Mouse (Mus musculus) embryonic facial prominence, embryonic 10.5 days (tissue): ENCODE measurements around the gene Prm2. TPM values are rescaled to one million over a fixed set of nuclear protein-coding genes. Genes with fewer than 3 reads are reported as not detected.

ENCODE experiments used
- DNase-seq: peaks from one replicate; pipeline ENCODE4 v3.0.0-alpha.2; 2017; ENCODE audit warnings: low spot score
- H3K27ac ChIP-seq: fragments of 300-500 bp; sonication (generic); replicated peaks from 2 replicates; pipeline ENCODE4 v1.5.1; 2016; ENCODE audit warnings: mild to moderate bottlenecking
- H3K27me3 ChIP-seq: fragments of 300-500 bp; sonication (generic); replicated peaks from 2 replicates; pipeline ENCODE4 v1.6.1; 2016; ENCODE audit warnings: low read depth, mild to moderate bottlenecking; ENCODE audit not compliant: poor library complexity, severe bottlenecking
- H3K36me3 ChIP-seq: fragments of 300-500 bp; sonication (generic); replicated peaks from 2 replicates; pipeline ENCODE4 v1.6.1; 2016; ENCODE audit warnings: mild to moderate bottlenecking, moderate library complexity
- H3K4me1 ChIP-seq: fragments of 300-500 bp; sonication (generic); 2 replicates; pipeline ENCODE4 v1.6.1; 2016
- H3K4me3 ChIP-seq: fragments of 300-500 bp; sonication (generic); 2 replicates; pipeline ENCODE4 v1.5.1; 2016; ENCODE audit warnings: mild to moderate bottlenecking, moderate library complexity
- H3K9me3 ChIP-seq: fragments of 300-500 bp; sonication (generic); 2 replicates; pipeline ENCODE4 v1.6.1; 2016; ENCODE audit warnings: mild to moderate bottlenecking
- WGBS: fragments of 180-500 bp; shearing (Covaris S2); methylation state at CpG from one replicate; pipeline ENCODE4 v1.1.7; 2016; 5-methylcytosine and 5-hydroxymethylcytosine counted together
- polyA plus RNA-seq: library from polyadenylated mRNA; unstranded; fragments of >200 nt; fragmentation: Nextera tagmentation; extraction: Ambion mirVana; gene quantifications from 2 replicates; pipeline ENCODE4 v1.2.1, GENCODE M21; 2016

Gene Prm2
- polyA plus RNA-seq, 1 experiment from 2014 or later: not detected

- H3K36me3 ChIP-seq: no peaks in the 10 kb centered on the region
- 47% methylated on average over 4 of the region's 4 CpGs for WGBS
- no peak overlapping the region for H3K4me3 ChIP-seq
- no peaks in the 10 kb centered on the region for H3K9me3 ChIP-seq
- no peak overlapping the region for H3K27ac ChIP-seq
- H3K4me1 ChIP-seq: peaks cover 21% of the 10 kb centered on the region
- DNase-seq: peak; percentile 67
- peaks cover 7% of the 10 kb centered on the region; the same call in 1 of the 2 replicates for H3K27me3 ChIP-seq
Measured at GRCm38 (mm10) chr16:10767158-10767557, 28.8 kb downstream of the Prm2 start.

GRCm38 (mm10) chr16:10764323-10764722 is 31.6 kb downstream of the Prm2 start:
- 80% methylated on average over 2 of the region's 2 CpGs for WGBS
- peaks cover 2% of the 10 kb centered on the region; the same call in 1 of the 2 replicates for H3K27me3 ChIP-seq
- no peak overlapping the region for H3K27ac ChIP-seq
- no peaks in the 10 kb centered on the region for H3K36me3 ChIP-seq
- no peak for DNase-seq
- no peak overlapping the region for H3K4me3 ChIP-seq
- H3K9me3 ChIP-seq: no peaks in the 10 kb centered on the region
- H3K4me1 ChIP-seq: peaks cover 10% of the 10 kb centered on the region

GRCm38 (mm10) chr16:10763540-10764264 is 32.2 kb downstream of the Prm2 start:
- no peaks in the 10 kb centered on the region for H3K36me3 ChIP-seq
- no peak overlapping the region for H3K27ac ChIP-seq
- H3K27me3 ChIP-seq: no peaks in the 10 kb centered on the region; the same call in 1 of the 2 replicates
- H3K9me3 ChIP-seq: no peaks in the 10 kb centered on the region
- no peak for DNase-seq
- peaks cover 8% of the 10 kb centered on the region for H3K4me1 ChIP-seq
- 63% methylated on average over 6 of the region's 6 CpGs for WGBS
- no peak overlapping the region for H3K4me3 ChIP-seq

GRCm38 (mm10) chr16:10762569-10763180 is 33.3 kb downstream of the Prm2 start:
- 76% methylated on average over 5 of the region's 5 CpGs for WGBS
- no peak overlapping the region for H3K27ac ChIP-seq
- DNase-seq: no peak
- peaks cover 8% of the 10 kb centered on the region for H3K4me1 ChIP-seq
- no peak overlapping the region for H3K4me3 ChIP-seq
- no peaks in the 10 kb centered on the region for H3K36me3 ChIP-seq
- no peaks in the 10 kb centered on the region; the same call in 1 of the 2 replicates for H3K27me3 ChIP-seq
- no peaks in the 10 kb centered on the region for H3K9me3 ChIP-seq

- H3K27me3 ChIP-seq: no peaks in the 10 kb centered on the region; the same call in 1 of the 2 replicates
- peaks cover 8% of the 10 kb centered on the region for H3K4me1 ChIP-seq
- DNase-seq: no peak
- no peaks in the 10 kb centered on the region for H3K9me3 ChIP-seq
- no peaks in the 10 kb centered on the region for H3K36me3 ChIP-seq
- H3K4me3 ChIP-seq: no peak overlapping the region
- H3K27ac ChIP-seq: no peak overlapping the region
- 59% methylated on average over 8 of the region's 8 CpGs for WGBS
Measured at GRCm38 (mm10) chr16:10761182-10761581, 34.8 kb downstream of the Prm2 start.

GRCm38 (mm10) chr16:10756168-10756567 is 39.8 kb downstream of the Prm2 start:
- DNase-seq: no peak
- no peak overlapping the region for H3K27ac ChIP-seq
- no peaks in the 10 kb centered on the region for H3K9me3 ChIP-seq
- no peaks in the 10 kb centered on the region for H3K36me3 ChIP-seq
- no peaks in the 10 kb centered on the region; the same call in 1 of the 2 replicates for H3K27me3 ChIP-seq
- 76% methylated on average over 6 of the region's 6 CpGs for WGBS
- H3K4me1 ChIP-seq: peaks cover 9% of the 10 kb centered on the region
- no peak overlapping the region for H3K4me3 ChIP-seq

- Histone ChIP-seq H3K27ac (no peak overlapping the region), H3K36me3 (no peaks in the 10 kb centered on the region), H3K27me3 (no peaks in the 10 kb centered on the region; the same call in 1 of the 2 replicates), H3K4me3 (no peak overlapping the region), H3K9me3 (no peaks in the 10 kb centered on the region), H3K4me1 (peaks cover 5% of the 10 kb centered on the region; the same call in 1 of the 2 replicates)
- 81% methylated on average over 3 of the region's 3 CpGs for WGBS
- no peak for DNase-seq
Measured at GRCm38 (mm10) chr16:10754521-10755296, 41.2 kb downstream of the Prm2 start.

GRCm38 (mm10) chr16:10749824-10750223 is 46.1 kb downstream of the Prm2 start:
- no peaks in the 10 kb centered on the region for H3K27me3 ChIP-seq
- 72% methylated on average over 7 of the region's 7 CpGs for WGBS
- no peak overlapping the region; the same call in 1 of the 2 replicates for H3K27ac ChIP-seq
- no peaks in the 10 kb centered on the region for H3K36me3 ChIP-seq
- H3K4me3 ChIP-seq: no peak overlapping the region
- H3K9me3 ChIP-seq: no peaks in the 10 kb centered on the region
- DNase-seq: no peak
- peaks cover 13% of the 10 kb centered on the region; the same call in 1 of the 2 replicates for H3K4me1 ChIP-seq

- no peaks in the 10 kb centered on the region for H3K9me3 ChIP-seq
- H3K27ac ChIP-seq: no peak overlapping the region; the same call in 1 of the 2 replicates
- H3K4me3 ChIP-seq: no peak overlapping the region
- 79% methylated on average over 7 of the region's 7 CpGs for WGBS
- no peaks in the 10 kb centered on the region for H3K36me3 ChIP-seq
- no peak for DNase-seq
- peaks cover 15% of the 10 kb centered on the region; the same call in 1 of the 2 replicates for H3K4me1 ChIP-seq
- H3K27me3 ChIP-seq: no peaks in the 10 kb centered on the region
Measured at GRCm38 (mm10) chr16:10749226-10749625, 46.7 kb downstream of the Prm2 start.

Other genes with a start within 250 kb of the Prm2 start
- gene Socs1, start 10.6 kb downstream of the Prm2 start, polyA plus RNA-seq: 3.7 and 4.2 TPM in 2 replicates
- not detected in 2 replicates for gene Tnp2, start 7.5 kb downstream of the Prm2 start, polyA plus RNA-seq
- gene Prm3, start 5.2 kb downstream of the Prm2 start, polyA plus RNA-seq: not detected in 2 replicates
- gene Prm1, start 9.7 kb upstream of the Prm2 start, polyA plus RNA-seq: 0.36 TPM in 1 of 2 replicates, not detected in the other
- not detected in 2 replicates for gene Gm11172, start 16.8 kb upstream of the Prm2 start, polyA plus RNA-seq
- 4.6 and 4.8 TPM in 2 replicates for gene Rmi2, start 38.9 kb upstream of the Prm2 start, polyA plus RNA-seq